Mouse (Mus musculus) intestine, embryonic 15.5 days (tissue): ENCODE results near the gene Btc. TPM values are rescaled to one million over a fixed set of nuclear protein-coding genes. Genes with fewer than 3 reads are reported as not detected.

Experiments used
- ATAC-seq: fragments of 200-750 bp; cut with Nextera tagmentation; 2 replicates; pipeline ENCODE4 v1.8.0; 2017; ENCODE audit warnings: moderate TSS enrichment, moderate library complexity
- H3K27ac ChIP-seq: fragments of 300-500 bp; sonication (generic); 2 replicates; pipeline ENCODE4 v1.5.1; 2015; ENCODE audit warnings: mild to moderate bottlenecking, inconsistent platforms
- H3K27me3 ChIP-seq: fragments of 300-500 bp; sonication (generic); replicated peaks from 2 replicates; pipeline ENCODE4 v1.6.1; 2015; ENCODE audit warnings: inconsistent platforms
- H3K36me3 ChIP-seq: fragments of 300-500 bp; sonication (generic); 2 replicates; pipeline ENCODE4 v1.6.1; 2015; ENCODE audit warnings: inconsistent platforms
- H3K4me1 ChIP-seq: fragments of 300-500 bp; sonication (generic); replicated peaks from 2 replicates; pipeline ENCODE4 v1.6.1; 2015; ENCODE audit warnings: inconsistent platforms
- H3K4me2 ChIP-seq: fragments of 300-500 bp; sonication (generic); replicated peaks from 2 replicates; pipeline ENCODE4 v1.6.1; 2015; ENCODE audit warnings: mild to moderate bottlenecking, inconsistent platforms
- H3K4me3 ChIP-seq: fragments of 300-500 bp; sonication (generic); replicated peaks from 2 replicates; pipeline ENCODE4 v1.5.1; 2015; ENCODE audit warnings: inconsistent platforms
- H3K9ac ChIP-seq: fragments of 300-500 bp; sonication (generic); 2 replicates; pipeline ENCODE4 v1.6.1; 2015; ENCODE audit warnings: inconsistent platforms
- H3K9me3 ChIP-seq: fragments of 300-500 bp; sonication (generic); 2 replicates; pipeline ENCODE4 v1.6.1; 2016; ENCODE audit warnings: inconsistent platforms
- WGBS: fragments of 180-500 bp; shearing (Covaris S2); methylation state at CpG from one replicate; pipeline ENCODE4 v1.1.7; 2015; 5-methylcytosine and 5-hydroxymethylcytosine counted together
- polyA plus RNA-seq: library from polyadenylated mRNA; unstranded; fragments of >200 nt; fragmentation: Nextera tagmentation; extraction: Ambion mirVana; gene quantifications from 2 replicates; pipeline ENCODE4 v1.2.1, GENCODE M21; 2015

Btc gene
- polyA plus RNA-seq, 1 experiment from 2014 or later = 4.8 TPM

GRCm38 (mm10) chr5:91307907-91308306 lies 94.9 kb downstream of the Btc start:
- H3K4me1 ChIP-seq = no peaks in the 10 kb centered on the region
- no peaks in the 10 kb centered on the region for H3K9me3 ChIP-seq
- no peaks in the 10 kb centered on the region for H3K27me3 ChIP-seq
- H3K27ac ChIP-seq = no peak overlapping the region
- H3K36me3 ChIP-seq = no peaks in the 10 kb centered on the region
- no peak overlapping the region for H3K4me3 ChIP-seq
- no peak overlapping the region for H3K4me2 ChIP-seq
- no peak overlapping the region for H3K9ac ChIP-seq
- ATAC-seq = peak; percentile 59; the same call in 1 of the 2 replicates
- WGBS = 2% methylated on average over 1 of the region's 1 CpGs

Other genes starting within 250 kb of the Btc start
- 22.1 and 23.9 TPM in 2 replicates for gene Parm1, start 114.6 kb upstream of the Btc start, polyA plus RNA-seq